Mouse (Mus musculus): ENCODE results near the gene Plcz1. TPM values are rescaled to one million over a fixed set of nuclear protein-coding genes. Genes with fewer than 3 reads are reported as not detected.

Plcz1 gene
- not detected for total RNA-seq (2021)

GRCm38 (mm10) chr6:140041357-140041756 lies at the start of gene Plcz1:
Gene Plcz1, minus strand, starts transcription at chr6:140041457.
- no peak for DNase-seq

- no peak for DNase-seq
Observed at GRCm38 (mm10) chr6:140089855-140090254, 48.6 kb upstream of the Plcz1 start.

GRCm38 (mm10) chr6:140081739-140082138 lies 40.5 kb upstream of the Plcz1 start:
- no peak for DNase-seq

GRCm38 (mm10) chr6:140080933-140081332 lies 39.7 kb upstream of the Plcz1 start:
- no peak for DNase-seq

GRCm38 (mm10) chr6:140069177-140069576 lies 27.9 kb upstream of the Plcz1 start:
- no peak for DNase-seq

- no peak for DNase-seq
Observed at GRCm38 (mm10) chr6:140054271-140054928, 13.1 kb upstream of the Plcz1 start.

GRCm38 (mm10) chr6:140051476-140051875 lies 10.2 kb upstream of the Plcz1 start:
- DNase-seq: peak; percentile 40

GRCm38 (mm10) chr6:140040952-140041351 lies 305 bp downstream of the Plcz1 start, which contains the start of gene Capza3:
Gene Capza3, plus strand, starts transcription at chr6:140041252.
- no peak for DNase-seq

- DNase-seq: no peak
Observed at GRCm38 (mm10) chr6:140024404-140024803, 16.9 kb downstream of the Plcz1 start.

GRCm38 (mm10) chr6:140005181-140005580 lies 36.1 kb downstream of the Plcz1 start:
- DNase-seq: no peak

- DNase-seq: no peak
Observed at GRCm38 (mm10) chr6:139989597-139989996, 51.7 kb downstream of the Plcz1 start.

- no peak for DNase-seq
Observed at GRCm38 (mm10) chr6:139989075-139989474, 52.2 kb downstream of the Plcz1 start.

- no peak for DNase-seq
Observed at GRCm38 (mm10) chr6:139986564-139986963, 54.7 kb downstream of the Plcz1 start.

GRCm38 (mm10) chr6:139984069-139984468 lies 57.2 kb downstream of the Plcz1 start:
- no peak for DNase-seq

GRCm38 (mm10) chr6:139981061-139981460 lies 60.2 kb downstream of the Plcz1 start:
- DNase-seq: no peak

- no peak for DNase-seq
Observed at GRCm38 (mm10) chr6:139978114-139978513, 63.1 kb downstream of the Plcz1 start.

GRCm38 (mm10) chr6:139974668-139975067 lies 66.6 kb downstream of the Plcz1 start:
- DNase-seq: no peak

GRCm38 (mm10) chr6:139971608-139972298 lies 69.5 kb downstream of the Plcz1 start:
- no peak for DNase-seq

GRCm38 (mm10) chr6:139966684-139967083 lies 74.6 kb downstream of the Plcz1 start:
- DNase-seq: no peak

GRCm38 (mm10) chr6:139964895-139965294 lies 76.4 kb downstream of the Plcz1 start:
- DNase-seq: no peak

- DNase-seq: no peak
Observed at GRCm38 (mm10) chr6:139963775-139964174, 77.5 kb downstream of the Plcz1 start.

- DNase-seq: no peak
Observed at GRCm38 (mm10) chr6:139957531-139958241, 83.6 kb downstream of the Plcz1 start.

- peak; percentile 15 for DNase-seq
Observed at GRCm38 (mm10) chr6:139953596-139953995, 87.7 kb downstream of the Plcz1 start.
